Comparison of ENCODE assay signal across 21 mouse cellular contexts in genomic region chr16:94722936-94723335, GRCm38 (mm10).
DNase-seq lines count a peak whose midpoint lies in the region; ATAC-seq lines count a peak whose summit lies in the region.
"Had no signal": no experiment of that assay in that cellular context is flagged by ENCODE, and none has a peak within 500 bp of the region (broad histone marks: within the 10 kb centered on the region; RNA-seq: fewer than 3 reads in every experiment).

No protein-coding gene starts in this region.

- H3K27me3 ChIP-seq in heart, embryonic 10.5 days (ENCODE audit: insufficient read depth, poor library complexity, severe bottlenecking) = no peaks in the 10 kb centered on the region
- H3K27me3 ChIP-seq in heart, embryonic 16.5 days (ENCODE audit: control insufficient read depth, insufficient read depth, low read length) = no peaks in the 10 kb centered on the region
- H3K27me3 ChIP-seq: CH12.LX; forebrain, embryonic 15.5 days had no signal

- DNase-seq in heart, embryonic 10.5 days (ENCODE audit: low spot score) = no peak
- DNase-seq in heart, adult 8-10 months (ENCODE audit: low spot score) = no peak
- DNase-seq in heart, postnatal 25 days (ENCODE audit: low spot score) = no peak
- peak; percentile 33 for DNase-seq in ES-CJ7 (ENCODE audit: low read depth, low spot score)
- peak; percentile 44 for DNase-seq in heart, postnatal 4 days
- DNase-seq in layer of hippocampus, postnatal 10 days (ENCODE audit: low spot score in 2 of 2) = no peak
- DNase-seq: adrenal gland, postnatal 14 days; B cell, adult 2 months; kidney, postnatal 25 days; liver, postnatal 0 days; right cerebral cortex, postnatal 4 days had no signal

- H3K4me2 ChIP-seq in heart, embryonic 16.5 days (ENCODE audit: low read depth, low read length) = peak overlapping the region; percentile 58
- H3K4me2 ChIP-seq: liver, embryonic 11.5 days had no signal

- peaks cover 46% of the 10 kb centered on the region for H3K4me1 ChIP-seq in heart, embryonic 10.5 days
- H3K4me1 ChIP-seq in heart, embryonic 16.5 days (ENCODE audit: control insufficient read depth, insufficient read depth, low read length) = peaks cover 37% of the 10 kb centered on the region

- H3K36me3 ChIP-seq in heart, embryonic 10.5 days = peaks cover 5% of the 10 kb centered on the region
- H3K36me3 ChIP-seq in heart, embryonic 16.5 days (ENCODE audit: control insufficient read depth, insufficient read depth) = peaks cover 3% of the 10 kb centered on the region; the same call in 1 of the 2 replicates
- H3K36me3 ChIP-seq: embryonic facial prominence, embryonic 10.5 days; forebrain, embryonic 15.5 days; limb, embryonic 12.5 days had no signal

- 69% methylated on average over 12 of the region's 12 CpGs for WGBS in heart, embryonic 10.5 days
- WGBS in heart, embryonic 16.5 days = 64% methylated on average over 12 of the region's 12 CpGs

- H3K9ac ChIP-seq in heart, embryonic 16.5 days (ENCODE audit: low read length) = peak overlapping the region; percentile 77
- H3K9ac ChIP-seq: forebrain, embryonic 15.5 days; limb, embryonic 12.5 days; liver, postnatal 0 days had no signal

- no peak for ATAC-seq in heart, embryonic 16.5 days (replicated peaks; ENCODE audit: extremely low read depth, insufficient read depth, low FRiP score)
- ATAC-seq: forebrain, embryonic 15.5 days; hindbrain, postnatal 0 days; intestine, embryonic 16.5 days; liver, postnatal 0 days; lung, postnatal 0 days had no signal

- H3K9me3 ChIP-seq in heart, embryonic 10.5 days = no peaks in the 10 kb centered on the region
- peaks cover 4% of the 10 kb centered on the region; the same call in 1 of the 2 replicates for H3K9me3 ChIP-seq in heart, embryonic 16.5 days (replicated peaks; ENCODE audit: control insufficient read depth, low read length)
- H3K9me3 ChIP-seq: embryonic facial prominence, embryonic 10.5 days; forebrain, embryonic 15.5 days had no signal

- peak overlapping the region; percentile 92 for H3K27ac ChIP-seq in heart, embryonic 10.5 days
- peak overlapping the region; percentile 98 for H3K27ac ChIP-seq in heart, embryonic 16.5 days (ENCODE audit: low read length)
- H3K27ac ChIP-seq: embryonic facial prominence, embryonic 10.5 days; limb, embryonic 12.5 days; macrophage had no signal

- H3K4me3 ChIP-seq in heart, embryonic 10.5 days = peak overlapping the region; percentile 53
- peak overlapping the region; percentile 49 for H3K4me3 ChIP-seq in heart, embryonic 16.5 days (ENCODE audit: low read length)
- H3K4me3 ChIP-seq: embryonic facial prominence, embryonic 10.5 days; limb, embryonic 12.5 days had no signal

- intact Hi-C loops in heart, postnatal 25 days (cut with DNase I) = no loop called here

Comparison
In these comparisons a context has a peak if more than half of its experiments do, and no peak if none do; other contexts are left out.
1. DNase-seq: peak in ES-CJ7 (single experiment) and heart, postnatal 4 days (single experiment); none in heart, embryonic 10.5 days (single experiment), heart, adult 8-10 months (single experiment), heart, postnatal 25 days (single experiment) and layer of hippocampus, postnatal 10 days (0 of 2).